Mouse (Mus musculus): ENCODE measurements around the gene Casp4. TPM values are rescaled to one million over a fixed set of nuclear protein-coding genes. Genes with fewer than 3 reads are reported as not detected.

Gene Casp4
- polyA plus RNA-seq, 1 experiment, result 5.1 TPM

DNA sequence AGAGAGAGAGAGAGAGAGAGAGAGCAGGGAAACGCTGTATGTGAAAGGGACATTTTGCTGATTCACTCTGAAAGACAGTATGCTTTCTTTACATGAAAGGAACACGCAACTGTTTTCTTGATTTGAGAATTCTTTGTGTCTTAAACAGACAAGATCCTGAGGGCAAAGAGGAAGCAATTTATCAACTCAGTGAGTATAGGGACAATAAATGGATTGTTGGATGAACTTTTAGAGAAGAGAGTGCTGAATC is 9.6 kb upstream of the Casp4 start:
- Histone ChIP-seq H3K4me3 (no peak overlapping the region), H3K36me3 (ENCODE audit: control insufficient read depth, insufficient read depth) (no peaks in the 10 kb centered on the region), H3K4me2 (ENCODE audit: low read depth) (peak overlapping the region; percentile 51), H3K79me2 (ENCODE audit: control insufficient read depth, insufficient read depth) (no peaks in the 10 kb centered on the region), H3ac (ENCODE audit: control insufficient read depth, insufficient read length) (no peak overlapping the region), H3K27me3 (ENCODE audit: control insufficient read depth, insufficient read depth, insufficient read length) (no peaks in the 10 kb centered on the region)
- TF ChIP-seq MAX (IDR thresholded peaks at IDR 0.05; ENCODE audit: low read depth) (no peak), USF1 (IDR thresholded peaks at IDR 0.05; ENCODE audit: low read depth) (no peak), TCF12 (IDR thresholded peaks at IDR 0.05; ENCODE audit: insufficient read depth, poor library complexity, severe bottlenecking) (no peak), MYOG (IDR thresholded peaks at IDR 0.05; ENCODE audit: control insufficient read depth in 1 of 3, insufficient read depth in 1 of 3, insufficient read length in 2 of 3, low read depth in 2 of 3) (no peak), SRF (IDR thresholded peaks at IDR 0.05; ENCODE audit: control insufficient read depth, insufficient read length, low read depth) (no peak), E2F4 (IDR thresholded peaks at IDR 0.05; ENCODE audit: insufficient read depth) (no peak), POLR2A (IDR thresholded peaks at IDR 0.05; ENCODE audit: insufficient read length, low read depth) (no peak), POLR2AphosphoS2 (IDR thresholded peaks at IDR 0.05; ENCODE audit: insufficient read length, low read depth) (no peak), MYOD1 (IDR thresholded peaks at IDR 0.05; ENCODE audit: control insufficient read depth in 1 of 3, insufficient read length in 2 of 3, low read depth in 2 of 3) (no peak), CEBPB (IDR thresholded peaks at IDR 0.05; ENCODE audit: insufficient read depth, poor library complexity, severe bottlenecking) (no peak), REST (IDR thresholded peaks at IDR 0.05; ENCODE audit: insufficient read depth, insufficient read length) (no peak), TCF3 (IDR thresholded peaks at IDR 0.05; ENCODE audit: insufficient read length, low read depth) (no peak)

DNA sequence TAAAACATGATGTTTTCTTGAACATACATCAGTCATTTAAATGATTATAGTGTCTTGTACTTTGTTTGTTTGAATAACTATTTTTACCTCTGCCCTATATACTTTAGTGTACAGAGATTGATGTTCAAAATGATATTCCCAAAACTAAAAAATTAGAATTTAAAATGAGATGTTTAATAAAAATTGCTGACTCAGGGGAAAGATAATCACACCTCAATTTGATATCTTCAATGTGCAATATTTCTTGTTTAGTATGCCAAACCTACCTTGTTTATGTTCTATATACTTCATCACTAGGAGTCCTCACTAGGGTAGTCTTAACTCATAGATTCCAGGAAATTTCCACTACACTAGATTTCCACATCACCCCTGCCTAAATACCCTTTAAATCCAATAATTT is 1.5 kb downstream of the Casp4 start:
- H3K27me3 ChIP-seq (ENCODE audit: control insufficient read depth, insufficient read depth, insufficient read length), result no peaks in the 10 kb centered on the region
- TF ChIP-seq SRF (IDR thresholded peaks at IDR 0.05; ENCODE audit: control insufficient read depth, insufficient read length, low read depth) (no peak), E2F4 (IDR thresholded peaks at IDR 0.05; ENCODE audit: insufficient read depth) (no peak), POLR2AphosphoS2 (IDR thresholded peaks at IDR 0.05; ENCODE audit: insufficient read length, low read depth) (no peak), TCF12 (IDR thresholded peaks at IDR 0.05; ENCODE audit: insufficient read depth, poor library complexity, severe bottlenecking) (no peak), REST (IDR thresholded peaks at IDR 0.05; ENCODE audit: insufficient read depth, insufficient read length) (no peak), USF1 (IDR thresholded peaks at IDR 0.05; ENCODE audit: low read depth) (no peak), POLR2A (IDR thresholded peaks at IDR 0.05; ENCODE audit: insufficient read length, low read depth) (no peak), TCF3 (IDR thresholded peaks at IDR 0.05; ENCODE audit: insufficient read length, low read depth) (no peak), MYOD1 (IDR thresholded peaks at IDR 0.05; ENCODE audit: control insufficient read depth in 1 of 3, insufficient read length in 2 of 3, low read depth in 2 of 3) (no peak), CEBPB (IDR thresholded peaks at IDR 0.05; ENCODE audit: insufficient read depth, poor library complexity, severe bottlenecking) (no peak)
- no peaks in the 10 kb centered on the region for H3K36me3 ChIP-seq (ENCODE audit: control insufficient read depth, insufficient read depth)
- no peak overlapping the region for H3K4me3 ChIP-seq
- no peaks in the 10 kb centered on the region for H3K79me2 ChIP-seq (ENCODE audit: control insufficient read depth, insufficient read depth)
- H3ac ChIP-seq (ENCODE audit: control insufficient read depth, insufficient read length), result no peak overlapping the region
- peak overlapping the region; percentile 65 for H3K4me2 ChIP-seq (ENCODE audit: low read depth)

DNA sequence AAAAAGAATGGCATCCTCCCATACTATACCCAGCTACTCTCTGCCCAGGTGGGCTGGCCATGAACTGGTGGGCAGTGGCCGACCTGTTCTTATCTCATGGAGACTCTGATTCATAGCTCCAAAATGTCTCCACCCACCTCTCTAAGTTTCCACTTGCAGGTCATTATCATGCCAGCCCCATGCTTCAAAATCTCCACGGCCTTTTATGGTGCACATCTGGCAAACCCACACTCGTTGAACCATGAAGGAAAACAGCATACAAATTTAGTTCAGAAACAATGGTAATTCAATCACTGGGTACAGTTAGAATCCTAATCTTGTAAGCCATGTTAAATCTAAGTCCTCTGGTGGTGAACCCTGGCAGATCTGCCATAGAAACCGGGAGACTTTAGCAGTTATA is 2.8 kb downstream of the Casp4 start:
- no peak overlapping the region for H3K4me3 ChIP-seq
- H3ac ChIP-seq (ENCODE audit: control insufficient read depth, insufficient read length), result no peak overlapping the region

DNA sequence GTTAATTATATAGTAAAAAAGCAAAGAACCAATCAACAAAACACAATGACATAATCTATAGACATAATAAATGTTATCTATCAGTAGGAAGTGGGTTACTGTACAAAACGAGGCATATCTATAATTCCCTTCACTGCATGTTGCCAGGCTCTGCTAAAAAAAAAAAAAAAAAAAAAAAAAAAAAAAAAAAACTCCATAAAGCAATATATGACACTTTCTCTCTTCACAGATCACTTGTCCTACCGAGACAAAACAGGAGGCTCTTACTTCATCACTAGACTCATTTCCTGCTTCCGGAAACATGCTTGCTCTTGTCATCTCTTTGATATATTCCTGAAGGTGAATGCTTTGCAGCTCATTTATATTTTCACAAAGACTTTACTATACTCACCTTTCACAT is 19.6 kb downstream of the Casp4 start:
- H3K27me3 ChIP-seq (ENCODE audit: control insufficient read depth, insufficient read depth, insufficient read length), result no peaks in the 10 kb centered on the region
- no peak overlapping the region for H3K4me2 ChIP-seq (ENCODE audit: low read depth)
- H3ac ChIP-seq (ENCODE audit: control insufficient read depth, insufficient read length), result no peak overlapping the region
- no peak overlapping the region for H3K4me3 ChIP-seq
- TF ChIP-seq CEBPB (IDR thresholded peaks at IDR 0.05; ENCODE audit: insufficient read depth, poor library complexity, severe bottlenecking) (no peak), SRF (IDR thresholded peaks at IDR 0.05; ENCODE audit: control insufficient read depth, insufficient read length, low read depth) (no peak), MYOD1 (IDR thresholded peaks at IDR 0.05; ENCODE audit: control insufficient read depth in 1 of 3, insufficient read length in 2 of 3, low read depth in 2 of 3) (no peak), MYOG (IDR thresholded peaks at IDR 0.05; ENCODE audit: control insufficient read depth in 1 of 3, insufficient read depth in 1 of 3, insufficient read length in 2 of 3, low read depth in 2 of 3) (no peak), POLR2AphosphoS2 (IDR thresholded peaks at IDR 0.05; ENCODE audit: insufficient read length, low read depth) (no peak), TCF12 (IDR thresholded peaks at IDR 0.05; ENCODE audit: insufficient read depth, poor library complexity, severe bottlenecking) (no peak), MAX (IDR thresholded peaks at IDR 0.05; ENCODE audit: low read depth) (no peak), POLR2A (IDR thresholded peaks at IDR 0.05; ENCODE audit: insufficient read length, low read depth) (no peak), REST (IDR thresholded peaks at IDR 0.05; ENCODE audit: insufficient read depth, insufficient read length) (no peak), E2F4 (IDR thresholded peaks at IDR 0.05; ENCODE audit: insufficient read depth) (no peak), USF1 (IDR thresholded peaks at IDR 0.05; ENCODE audit: low read depth) (no peak), TCF3 (IDR thresholded peaks at IDR 0.05; ENCODE audit: insufficient read length, low read depth) (no peak)
- no peaks in the 10 kb centered on the region for H3K79me2 ChIP-seq (ENCODE audit: control insufficient read depth, insufficient read depth)
- no peaks in the 10 kb centered on the region for H3K36me3 ChIP-seq (ENCODE audit: control insufficient read depth, insufficient read depth)

More for the DNA sequence above, 2.8 kb downstream of the Casp4 start:
- Histone ChIP-seq H3K36me3 (ENCODE audit: control insufficient read depth, insufficient read depth) (no peaks in the 10 kb centered on the region), H3K4me2 (ENCODE audit: low read depth) (peak overlapping the region; percentile 10), H3K79me2 (ENCODE audit: control insufficient read depth, insufficient read depth) (no peaks in the 10 kb centered on the region), H3K27me3 (ENCODE audit: control insufficient read depth, insufficient read depth, insufficient read length) (no peaks in the 10 kb centered on the region)
- TF ChIP-seq E2F4 (IDR thresholded peaks at IDR 0.05; ENCODE audit: insufficient read depth), result no peak
- no peak for TF ChIP-seq MYOG (IDR thresholded peaks at IDR 0.05; ENCODE audit: control insufficient read depth in 1 of 3, insufficient read depth in 1 of 3, insufficient read length in 2 of 3, low read depth in 2 of 3)
- no peak for TF ChIP-seq TCF3 (IDR thresholded peaks at IDR 0.05; ENCODE audit: insufficient read length, low read depth)
- TF ChIP-seq REST (IDR thresholded peaks at IDR 0.05; ENCODE audit: insufficient read depth, insufficient read length), result no peak
- TF ChIP-seq POLR2A (IDR thresholded peaks at IDR 0.05; ENCODE audit: insufficient read length, low read depth), result no peak
- TF ChIP-seq SRF (IDR thresholded peaks at IDR 0.05; ENCODE audit: control insufficient read depth, insufficient read length, low read depth), result no peak
- no peak for TF ChIP-seq TCF12 (IDR thresholded peaks at IDR 0.05; ENCODE audit: insufficient read depth, poor library complexity, severe bottlenecking)

DNA sequence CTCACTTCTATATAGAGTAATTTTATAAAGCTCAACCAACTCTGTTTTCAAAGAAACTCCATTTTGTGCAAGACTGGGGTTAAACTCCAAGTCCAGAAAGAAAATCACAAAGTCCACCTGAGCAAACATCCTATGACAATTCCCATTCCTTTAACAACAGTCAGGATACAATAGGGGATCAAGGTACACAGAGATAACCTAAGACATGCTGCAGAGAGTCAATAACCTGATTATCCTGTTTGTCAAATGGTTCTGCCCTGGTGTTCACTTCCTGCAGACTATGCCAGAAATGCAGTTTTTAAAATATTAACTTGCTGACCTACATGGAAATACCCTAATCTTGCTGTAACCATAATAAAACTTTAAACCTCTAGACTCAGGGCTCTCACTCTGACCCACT is 23.8 kb downstream of the Casp4 start:
- TF ChIP-seq CEBPB (IDR thresholded peaks at IDR 0.05; ENCODE audit: insufficient read depth, poor library complexity, severe bottlenecking), result no peak
- TF ChIP-seq REST (IDR thresholded peaks at IDR 0.05; ENCODE audit: insufficient read depth, insufficient read length), result no peak
- TF ChIP-seq SRF (IDR thresholded peaks at IDR 0.05; ENCODE audit: control insufficient read depth, insufficient read length, low read depth), result no peak
- no peak for TF ChIP-seq POLR2AphosphoS2 (IDR thresholded peaks at IDR 0.05; ENCODE audit: insufficient read length, low read depth)
- no peak for TF ChIP-seq USF1 (IDR thresholded peaks at IDR 0.05; ENCODE audit: low read depth)
- TF ChIP-seq MYOD1 (IDR thresholded peaks at IDR 0.05; ENCODE audit: control insufficient read depth in 1 of 3, insufficient read length in 2 of 3, low read depth in 2 of 3), result no peak
- TF ChIP-seq TCF12 (IDR thresholded peaks at IDR 0.05; ENCODE audit: insufficient read depth, poor library complexity, severe bottlenecking), result no peak
- TF ChIP-seq TCF3 (IDR thresholded peaks at IDR 0.05; ENCODE audit: insufficient read length, low read depth), result no peak
- no peak for TF ChIP-seq POLR2A (IDR thresholded peaks at IDR 0.05; ENCODE audit: insufficient read length, low read depth)
- TF ChIP-seq MAX (IDR thresholded peaks at IDR 0.05; ENCODE audit: low read depth), result no peak
- TF ChIP-seq E2F4 (IDR thresholded peaks at IDR 0.05; ENCODE audit: insufficient read depth), result no peak
- TF ChIP-seq MYOG (IDR thresholded peaks at IDR 0.05; ENCODE audit: control insufficient read depth in 1 of 3, insufficient read depth in 1 of 3, insufficient read length in 2 of 3, low read depth in 2 of 3), result no peak
- no peak overlapping the region for H3K4me2 ChIP-seq (ENCODE audit: low read depth)
- H3K27me3 ChIP-seq (ENCODE audit: control insufficient read depth, insufficient read depth, insufficient read length), result no peaks in the 10 kb centered on the region
- no peaks in the 10 kb centered on the region for H3K79me2 ChIP-seq (ENCODE audit: control insufficient read depth, insufficient read depth)
- no peak overlapping the region for H3K4me3 ChIP-seq
- H3ac ChIP-seq (ENCODE audit: control insufficient read depth, insufficient read length), result no peak overlapping the region
- no peaks in the 10 kb centered on the region for H3K36me3 ChIP-seq (ENCODE audit: control insufficient read depth, insufficient read depth)
